Mouse (Mus musculus) forebrain, postnatal 0 days (tissue): ENCODE measurements around the gene Nfix. TPM values are rescaled to one million over a fixed set of nuclear protein-coding genes. Genes with fewer than 3 reads are reported as not detected.

ENCODE experiments used
- ATAC-seq: fragments of 200-750 bp; cut with Nextera tagmentation; 2 replicates; pipeline ENCODE4 v1.8.0; 2017; ENCODE audit warnings: mild to moderate bottlenecking, moderate library complexity
- DNase-seq: peaks from one replicate; pipeline ENCODE4 v3.0.0-alpha.2; 2015
- H3K27ac ChIP-seq: fragments of 300-500 bp; sonication (generic); 2 replicates; pipeline ENCODE4 v1.5.1; 2014; ENCODE audit warnings: low read depth, mild to moderate bottlenecking, antibody characterized with exemption, low read length, moderate library complexity, mixed read lengths
- H3K27me3 ChIP-seq: fragments of 300-500 bp; sonication (generic); 2 replicates; pipeline ENCODE4 v1.6.1; 2014; ENCODE audit warnings: mild to moderate bottlenecking, low read length, mixed read lengths; ENCODE audit not compliant: insufficient read depth
- H3K36me3 ChIP-seq: fragments of 300-500 bp; sonication (generic); 2 replicates; pipeline ENCODE4 v1.6.1; 2014; ENCODE audit warnings: mild to moderate bottlenecking, moderate library complexity; ENCODE audit not compliant: insufficient read depth
- H3K4me1 ChIP-seq: fragments of 300-500 bp; sonication (generic); 2 replicates; pipeline ENCODE4 v1.6.1; 2014; ENCODE audit warnings: antibody characterized with exemption; ENCODE audit not compliant: insufficient read depth
- H3K4me2 ChIP-seq: fragments of 300-500 bp; sonication (generic); 2 replicates; pipeline ENCODE4 v1.6.1; 2014; ENCODE audit warnings: low read depth, mild to moderate bottlenecking, moderate library complexity
- H3K4me3 ChIP-seq: fragments of 300-500 bp; sonication (generic); 2 replicates; pipeline ENCODE4 v1.5.1; 2014; ENCODE audit warnings: low read depth, low read length, mixed read lengths
- H3K9ac ChIP-seq: fragments of 300-500 bp; sonication (generic); 2 replicates; pipeline ENCODE4 v1.6.1; 2014; ENCODE audit warnings: mild to moderate bottlenecking
- H3K9me3 ChIP-seq: fragments of 300-500 bp; sonication (generic); 2 replicates; pipeline ENCODE4 v1.6.1; 2016; ENCODE audit warnings: low read length
- CTCF ChIP-seq: sonication (generic); IDR thresholded peaks from 2 replicates; pipeline ENCODE4 v1.5.1; 2016; ENCODE audit warnings: antibody characterized with exemption, control low read depth, low read depth
- whole genome bisulfite sequencing: fragments of 180-500 bp; shearing (Covaris S2); extraction: QIAGEN DNeasy Blood & Tissue Kit; methylation state at CpG from one replicate; pipeline ENCODE4 v1.1.7; 2014; 5-methylcytosine and 5-hydroxymethylcytosine counted together
- polyA plus RNA-seq: library from polyadenylated mRNA; unstranded; fragments of >200 nt; fragmentation: Nextera tagmentation; extraction: Ambion mirVana; gene quantifications from 2 replicates; pipeline ENCODE4 v1.2.1, GENCODE M21; 2015
- total RNA-seq: library from RNA; depleted of rRNA; stranded (reverse); fragments of >200 nt; gene quantifications from 2 replicates; pipeline ENCODE4 v1.2.3, GENCODE M21; 2014

Gene Nfix
- total and polyA plus RNA-seq, 2 experiments from 2014 or later, result 111 to 376 TPM

- Histone ChIP-seq H3K4me2 (peak overlapping the region; percentile 62), H3K36me3 (peaks cover 4% of the 10 kb centered on the region; the same call in 1 of the 2 replicates), H3K9me3 (no peaks in the 10 kb centered on the region), H3K4me3 (peak overlapping the region; percentile 48), H3K27ac (peak overlapping the region; percentile 72), H3K4me1 (peaks cover 7% of the 10 kb centered on the region), H3K9ac (peak overlapping the region; percentile 56), H3K27me3 (no peaks in the 10 kb centered on the region)
- WGBS, result 3% methylated on average over 43 of the region's 43 CpGs
- ATAC-seq (peak; percentile 72), DNase-seq (peak; percentile 97)
- TF ChIP-seq CTCF, result no peak
Observed at GRCm38 (mm10) chr8:84663483-84664327, 136.4 kb downstream of the Nfix start.

DNA sequence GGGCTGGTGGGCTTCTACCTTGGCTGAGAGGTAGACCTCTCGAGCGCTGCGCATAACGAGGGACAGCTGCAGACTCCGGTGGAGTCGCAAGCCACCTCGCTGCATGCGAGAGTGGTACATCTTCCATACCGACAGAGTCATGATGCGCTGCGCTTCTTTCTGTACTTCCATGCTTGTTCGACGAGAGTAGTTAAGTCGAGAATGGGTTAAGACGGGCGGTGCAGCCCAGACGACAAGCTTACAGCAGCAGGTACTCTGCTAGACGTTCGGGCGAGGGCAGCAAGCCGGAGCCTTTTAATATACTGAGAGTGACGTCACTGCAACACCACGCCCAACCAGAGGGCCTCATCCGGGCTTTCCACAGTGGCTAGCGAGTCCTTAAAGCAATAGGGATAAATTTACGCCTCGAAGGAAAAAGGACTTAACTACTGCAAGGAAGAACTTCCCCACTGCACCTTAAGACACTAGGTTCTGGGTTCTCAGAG is 137.5 kb downstream of the Nfix start, which contains the start of gene Ier2:
Gene Ier2, minus strand, starts transcription at position 272 of the 485 bp plus-strand sequence.
- DNase-seq (peak; percentile 95), ATAC-seq (peak; percentile 77)
- H3K27me3 ChIP-seq, result no peaks in the 10 kb centered on the region
- H3K9ac ChIP-seq, result peak within 1 kb of the TSS; percentile 46
- peak; percentile 27 for TF ChIP-seq CTCF
- H3K27ac ChIP-seq, result peak within 1 kb of the TSS; percentile 72
- no peaks in the 10 kb centered on the region for H3K9me3 ChIP-seq
- H3K4me3 ChIP-seq, result peak within 1 kb of the TSS; percentile 57
- peaks cover 7% of the 10 kb centered on the region for H3K4me1 ChIP-seq
- H3K4me2 ChIP-seq, result peak within 1 kb of the TSS; percentile 62
- 2% methylated on average over 27 of the region's 27 CpGs for WGBS
- no peaks in the 10 kb centered on the region for H3K36me3 ChIP-seq

DNA sequence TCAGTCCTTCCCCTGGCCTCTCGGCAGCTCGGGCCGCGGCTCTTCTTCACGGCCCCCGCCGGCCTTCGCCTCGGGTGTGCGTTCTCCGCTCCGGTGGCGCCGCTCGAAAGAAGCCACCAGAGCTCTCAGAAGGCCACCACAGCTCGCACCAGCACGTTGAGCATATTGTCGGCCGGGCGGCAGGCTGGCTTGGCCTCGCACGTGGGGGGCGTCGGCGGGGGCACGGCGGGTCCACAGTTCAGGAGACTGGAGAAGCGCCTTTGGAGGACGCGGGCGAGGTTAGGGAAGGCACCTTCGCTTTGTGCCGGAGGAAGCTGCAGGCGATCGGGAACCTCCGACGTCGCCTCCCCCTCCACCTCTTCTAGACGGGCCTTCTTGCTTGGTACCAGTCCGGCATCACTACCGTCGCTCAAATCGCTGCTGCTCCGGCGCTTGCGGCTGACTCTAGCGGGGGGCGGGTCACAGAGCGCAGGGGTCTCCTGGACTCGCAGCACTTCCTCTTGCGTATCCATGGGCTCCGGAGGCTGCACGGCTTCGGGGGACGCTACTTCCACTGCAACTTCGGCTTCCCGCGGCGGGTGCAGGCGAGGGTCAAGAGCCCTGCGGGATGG is 138.1 kb downstream of the Nfix start:
- TF ChIP-seq CTCF, result no peak
- Histone ChIP-seq H3K4me3 (peak overlapping the region; percentile 57), H3K9me3 (no peaks in the 10 kb centered on the region), H3K27ac (peak overlapping the region; percentile 67), H3K36me3 (no peaks in the 10 kb centered on the region), H3K27me3 (no peaks in the 10 kb centered on the region), H3K4me2 (peak overlapping the region; percentile 62), H3K4me1 (peaks cover 7% of the 10 kb centered on the region), H3K9ac (peak overlapping the region; percentile 46)
- DNase-seq, result no peak
- 3% methylated on average over 61 of the region's 61 CpGs for WGBS
- peak; percentile 10 for ATAC-seq

GRCm38 (mm10) chr8:84661458-84661871 is 138.7 kb downstream of the Nfix start:
- Histone ChIP-seq H3K4me1 (peaks cover 7% of the 10 kb centered on the region), H3K9ac (peak overlapping the region; percentile 46), H3K27ac (peak overlapping the region; percentile 67; the same call in 1 of the 2 replicates), H3K27me3 (no peaks in the 10 kb centered on the region), H3K36me3 (no peaks in the 10 kb centered on the region), H3K9me3 (no peaks in the 10 kb centered on the region), H3K4me3 (peak overlapping the region; percentile 57), H3K4me2 (peak overlapping the region; percentile 62)
- 2% methylated on average over 24 of the region's 24 CpGs for WGBS
- TF ChIP-seq CTCF, result no peak
- DNase-seq, result peak; percentile 22
- no peak for ATAC-seq

DNA sequence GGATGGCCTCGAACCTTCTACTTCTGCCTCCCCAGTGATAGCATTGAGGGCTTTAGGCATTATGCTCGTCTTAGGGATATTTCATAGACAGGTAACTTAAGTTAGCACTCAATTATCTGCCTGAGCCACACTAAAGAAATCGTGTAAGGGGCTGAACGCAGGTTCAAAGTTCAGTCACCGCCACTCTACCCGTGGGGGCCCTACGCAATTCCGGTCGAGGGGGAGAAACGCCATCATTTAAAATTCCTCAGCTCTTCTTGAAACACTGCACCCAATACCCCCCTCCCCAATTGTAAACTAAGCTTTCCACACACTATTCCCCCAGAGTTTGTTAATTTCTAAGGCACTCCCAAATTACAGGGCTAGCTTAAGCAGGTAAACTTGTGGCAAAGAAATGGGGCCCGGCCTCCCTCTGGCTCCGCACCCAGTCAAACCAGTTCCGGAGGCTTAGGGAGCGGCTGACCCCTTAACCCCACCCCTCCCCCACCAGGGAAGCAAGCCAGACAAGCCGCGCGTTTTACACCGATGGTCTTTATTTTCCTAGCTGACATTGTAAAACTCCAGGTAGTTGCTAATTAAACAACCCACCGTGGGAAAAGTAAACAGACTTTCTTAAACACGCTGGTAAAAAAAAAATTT is 139.2 kb downstream of the Nfix start:
- Histone ChIP-seq H3K9ac (peak overlapping the region; percentile 46), H3K4me2 (peak overlapping the region; percentile 62), H3K4me1 (peaks cover 7% of the 10 kb centered on the region), H3K27ac (no peak overlapping the region), H3K27me3 (no peaks in the 10 kb centered on the region), H3K4me3 (peak overlapping the region; percentile 57), H3K9me3 (no peaks in the 10 kb centered on the region), H3K36me3 (no peaks in the 10 kb centered on the region)
- ATAC-seq (no peak), DNase-seq (no peak)
- TF ChIP-seq CTCF, result no peak
- 5% methylated on average over 20 of the region's 20 CpGs for WGBS

DNA sequence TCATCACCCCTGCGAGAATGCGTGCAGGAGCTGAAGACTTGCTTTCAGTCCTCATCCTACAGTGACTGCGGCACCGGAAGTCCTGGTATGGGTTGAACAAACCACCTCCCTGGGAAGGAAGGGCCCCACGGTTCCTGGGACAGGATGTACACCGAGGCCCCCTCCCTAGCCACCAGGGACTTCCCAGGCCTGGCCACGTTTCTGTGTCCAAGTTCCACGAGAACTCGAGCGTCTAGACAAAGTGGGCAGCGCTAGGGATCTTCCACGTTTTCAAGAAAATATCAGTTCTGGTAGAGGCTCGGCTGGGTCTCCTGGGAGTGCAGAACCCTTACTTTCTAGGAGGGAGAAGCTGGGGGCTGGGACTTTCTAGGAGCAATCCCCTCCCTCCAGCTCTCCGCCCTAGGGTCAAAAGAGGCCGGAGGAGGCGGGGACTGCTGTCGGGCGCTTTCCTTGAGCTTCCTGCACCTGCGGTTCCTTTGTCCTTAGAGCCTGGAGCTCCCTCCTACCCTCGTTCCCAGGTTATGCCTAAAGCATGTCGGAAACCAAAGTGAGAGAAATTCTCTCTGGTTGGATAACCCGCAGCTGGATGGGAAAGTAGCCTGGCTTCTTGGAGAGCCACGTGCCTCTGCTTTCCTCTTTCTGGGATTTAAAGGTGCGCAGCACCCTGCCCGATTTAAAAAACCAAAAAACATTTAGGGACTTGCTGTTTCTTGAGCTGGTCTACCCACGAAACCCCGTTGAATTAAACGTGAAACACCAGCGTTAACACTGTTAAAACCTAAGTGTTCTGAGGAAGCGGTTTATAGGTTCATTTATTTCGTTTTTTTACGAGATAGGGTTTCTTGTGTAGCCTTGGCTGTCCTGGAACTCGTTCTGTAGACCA is 140.0 kb downstream of the Nfix start:
- 8% methylated on average over 33 of the region's 33 CpGs for WGBS
- H3K4me2 ChIP-seq, result peak overlapping the region; percentile 62
- H3K27ac ChIP-seq, result no peak overlapping the region
- TF ChIP-seq CTCF, result no peak
- ATAC-seq (no peak), DNase-seq (peak; percentile 16)
- H3K9ac ChIP-seq, result peak overlapping the region; percentile 11; the same call in 1 of the 2 replicates
- H3K9me3 ChIP-seq, result no peaks in the 10 kb centered on the region
- peak overlapping the region; percentile 57 for H3K4me3 ChIP-seq
- H3K36me3 ChIP-seq, result no peaks in the 10 kb centered on the region
- peaks cover 7% of the 10 kb centered on the region for H3K4me1 ChIP-seq
- no peaks in the 10 kb centered on the region for H3K27me3 ChIP-seq
